Mouse (Mus musculus) urinary bladder, postnatal 25 days (tissue): ENCODE measurements around the gene Ankdd1b.
A peak's percentile ranks its signal among the peaks of the same experiment; 100 is the strongest.

Experiments
- DNase-seq: peaks from one replicate; pipeline ENCODE4 v3.0.0; 2022; ENCODE audit warnings: low spot score

Ankdd1b gene

GRCm38 (mm10) chr13:96454288-96454687 lies 16.7 kb downstream of the Ankdd1b start:
- DNase-seq = peak; percentile 30

GRCm38 (mm10) chr13:96452621-96453020 lies 18.4 kb downstream of the Ankdd1b start:
- no peak for DNase-seq

DNA sequence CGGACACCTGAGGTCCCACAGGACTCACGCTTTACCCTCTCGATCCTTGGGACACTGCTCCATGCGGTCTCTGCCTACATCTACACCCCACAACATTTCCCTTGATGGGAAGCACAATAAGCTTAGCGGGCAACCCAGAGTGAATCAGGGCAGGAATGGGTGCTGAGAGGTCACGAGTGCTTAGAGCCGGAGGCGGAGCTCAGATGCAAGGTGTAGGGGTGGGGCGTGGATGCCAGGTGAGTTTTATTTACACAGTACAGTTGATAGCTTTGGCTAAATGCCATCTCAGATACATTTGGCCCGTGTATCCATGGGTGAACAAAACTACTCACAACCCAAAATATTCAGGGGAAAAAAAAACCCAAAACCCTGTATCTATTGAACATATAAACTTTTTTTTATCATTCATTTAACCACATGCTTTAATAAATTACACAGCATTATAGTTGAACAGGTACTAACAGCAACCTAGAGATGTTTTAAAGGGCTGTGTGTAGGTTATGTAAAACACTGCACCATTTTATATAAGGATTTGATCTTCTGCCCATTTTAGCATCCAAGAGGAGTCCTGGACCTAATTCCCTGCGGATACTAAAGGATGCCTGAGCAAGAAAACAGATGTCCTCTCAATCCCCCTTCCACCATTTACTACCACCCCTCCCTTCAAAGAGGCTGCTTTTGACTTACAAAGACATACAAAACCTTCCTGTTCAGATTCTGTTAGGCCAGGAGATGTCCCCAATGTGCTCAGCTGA lies 19.4 kb downstream of the Ankdd1b start:
- no peak for DNase-seq

GRCm38 (mm10) chr13:96450869-96451268 lies 20.1 kb downstream of the Ankdd1b start:
- DNase-seq = no peak

- no peak for DNase-seq
Measured at GRCm38 (mm10) chr13:96450205-96450856, 20.7 kb downstream of the Ankdd1b start.

- no peak for DNase-seq
Measured at GRCm38 (mm10) chr13:96440436-96440835, 30.6 kb downstream of the Ankdd1b start.

GRCm38 (mm10) chr13:96436921-96437320 lies 34.1 kb downstream of the Ankdd1b start:
- no peak for DNase-seq

- DNase-seq = no peak
Measured at GRCm38 (mm10) chr13:96435793-96436192, 35.2 kb downstream of the Ankdd1b start.

DNA sequence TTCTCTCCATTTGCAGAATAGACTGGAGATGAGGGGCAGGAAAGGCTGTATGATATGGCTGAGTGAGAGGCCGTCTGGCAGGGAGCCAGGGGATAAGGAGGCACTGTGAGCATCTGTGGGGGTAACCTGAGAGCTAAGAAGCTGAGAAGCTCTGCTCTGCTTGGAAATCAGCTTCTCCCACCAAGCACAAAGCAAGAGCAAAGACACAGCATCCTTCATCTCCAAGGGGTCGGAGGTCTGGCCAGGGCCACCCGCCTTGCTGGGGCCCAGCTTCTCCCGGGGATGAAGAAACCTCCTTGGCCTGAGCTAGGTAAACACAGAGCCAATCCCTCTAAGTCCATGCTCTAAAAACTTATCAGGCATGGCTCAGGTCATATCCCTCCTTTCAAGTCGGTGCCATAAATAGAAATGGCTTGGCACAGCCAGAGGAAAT lies 36.1 kb downstream of the Ankdd1b start:
- DNase-seq = no peak

DNA sequence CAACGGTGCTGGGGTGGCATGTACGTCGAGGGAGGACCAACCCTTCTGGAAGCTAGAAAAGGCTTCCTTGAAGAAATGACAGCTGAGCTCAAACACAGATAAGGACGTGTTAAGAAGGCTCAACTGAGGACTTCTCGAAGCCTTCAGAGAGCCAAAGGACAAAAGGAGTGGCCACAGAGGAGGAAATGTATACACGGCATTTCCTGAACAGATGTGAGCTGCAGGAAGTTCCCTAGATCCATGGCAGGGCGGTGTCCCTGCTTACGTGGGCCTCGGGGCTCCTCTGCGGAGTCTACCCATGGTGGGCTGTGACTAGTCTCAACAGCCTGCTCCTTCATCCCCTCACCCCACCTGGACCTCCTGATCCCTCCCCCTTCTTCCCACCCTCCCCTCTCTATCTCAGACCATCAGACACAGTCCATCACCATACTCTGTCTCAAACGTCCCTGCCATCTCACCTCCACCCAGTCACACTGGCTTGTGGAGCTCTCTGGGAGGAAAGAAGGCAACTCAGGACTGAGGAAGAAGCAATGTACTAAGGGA lies 37.3 kb downstream of the Ankdd1b start:
- DNase-seq = no peak

DNA sequence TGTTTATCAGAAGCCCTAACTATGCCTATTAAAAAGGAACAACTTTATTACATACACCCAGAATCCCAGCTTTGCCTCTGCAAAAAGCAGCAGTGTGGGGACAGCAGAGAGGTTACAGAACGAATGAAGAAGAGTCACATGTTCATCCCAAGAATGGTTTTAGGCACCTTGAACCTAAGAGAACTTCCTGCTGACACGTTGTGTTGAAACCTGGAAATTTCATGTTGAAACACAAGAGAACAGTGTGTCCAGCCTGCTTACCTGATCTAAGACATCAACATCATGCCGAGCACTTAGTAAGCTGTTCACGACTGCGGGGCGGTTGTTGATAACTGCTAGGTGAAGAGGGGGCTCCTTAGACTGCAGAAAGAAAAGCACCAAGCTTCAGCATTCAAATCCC lies 38.0 kb downstream of the Ankdd1b start:
- no peak for DNase-seq

DNA sequence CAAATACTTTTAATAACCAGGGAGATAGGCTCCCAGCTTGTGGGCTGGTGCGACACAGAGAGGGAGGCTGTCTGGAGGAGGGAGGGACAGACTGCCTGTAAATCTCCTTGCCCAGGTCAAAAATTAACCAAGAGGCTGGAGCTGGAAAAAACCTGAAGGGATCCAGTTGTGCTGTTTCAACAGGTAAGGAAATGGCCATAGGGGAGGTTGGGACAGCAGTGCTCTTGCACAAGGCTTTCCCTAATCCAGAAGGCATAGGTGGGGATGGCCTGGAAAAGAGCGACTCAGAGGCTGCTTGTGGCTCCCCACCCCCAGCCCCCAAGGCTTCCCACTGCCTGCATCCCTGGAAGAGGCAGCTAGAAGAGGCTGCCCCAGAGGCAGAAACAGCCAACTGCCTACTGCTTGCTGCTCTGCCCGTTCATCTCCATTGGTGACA lies 38.6 kb downstream of the Ankdd1b start:
- no peak for DNase-seq

DNA sequence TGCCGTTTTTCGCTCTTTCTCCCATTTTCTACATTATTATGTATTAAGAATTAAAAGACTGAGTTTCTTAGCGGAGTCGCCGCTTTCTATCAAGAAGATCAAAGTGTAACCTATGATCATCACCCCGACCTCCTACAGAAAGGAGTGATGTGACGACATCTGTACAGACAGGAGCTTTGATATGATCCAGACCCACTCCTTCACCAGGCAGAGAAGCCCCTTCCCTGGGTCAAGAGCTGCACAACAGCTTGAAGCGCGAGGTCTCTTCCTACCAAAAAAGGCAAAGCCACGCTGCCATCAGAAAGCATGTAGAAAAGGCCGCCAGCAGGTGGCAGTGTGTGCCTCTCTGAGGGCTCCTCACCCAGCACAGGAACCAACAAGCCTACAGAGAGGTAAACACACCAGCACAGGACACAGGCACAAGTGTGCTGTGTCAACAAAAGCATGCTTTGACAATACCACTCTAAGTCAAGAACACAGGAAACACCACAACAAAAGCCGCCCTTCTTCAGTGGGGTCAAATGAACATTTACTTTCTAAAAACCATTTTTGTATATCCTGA lies 39.3 kb downstream of the Ankdd1b start:
- peak; percentile 91 for DNase-seq

DNA sequence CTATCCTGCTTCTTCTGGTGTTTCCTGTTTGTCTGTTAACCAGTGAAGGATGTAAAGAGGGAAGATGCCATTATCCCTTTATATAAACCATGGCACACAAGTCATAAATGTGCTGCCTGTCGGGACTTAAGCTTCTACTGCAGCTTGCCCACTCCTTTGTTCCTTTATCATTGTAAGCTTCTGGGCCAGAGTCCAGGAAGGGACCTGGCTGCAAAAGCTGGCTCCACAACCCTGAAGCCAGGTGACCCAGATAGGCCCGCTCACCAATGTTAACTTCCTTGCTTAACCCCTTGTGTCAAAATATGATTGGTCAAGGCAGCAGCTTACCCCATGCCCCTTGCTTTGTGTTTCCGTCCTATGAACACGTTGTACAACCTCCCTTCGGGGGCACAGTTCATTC lies 42.5 kb downstream of the Ankdd1b start:
- no peak for DNase-seq

- no peak for DNase-seq
Measured at GRCm38 (mm10) chr13:96426044-96426443, 45.0 kb downstream of the Ankdd1b start.

- DNase-seq = no peak
Measured at GRCm38 (mm10) chr13:96424496-96425274, 46.3 kb downstream of the Ankdd1b start.

- no peak for DNase-seq
Measured at GRCm38 (mm10) chr13:96421230-96421629, 49.8 kb downstream of the Ankdd1b start.

DNA sequence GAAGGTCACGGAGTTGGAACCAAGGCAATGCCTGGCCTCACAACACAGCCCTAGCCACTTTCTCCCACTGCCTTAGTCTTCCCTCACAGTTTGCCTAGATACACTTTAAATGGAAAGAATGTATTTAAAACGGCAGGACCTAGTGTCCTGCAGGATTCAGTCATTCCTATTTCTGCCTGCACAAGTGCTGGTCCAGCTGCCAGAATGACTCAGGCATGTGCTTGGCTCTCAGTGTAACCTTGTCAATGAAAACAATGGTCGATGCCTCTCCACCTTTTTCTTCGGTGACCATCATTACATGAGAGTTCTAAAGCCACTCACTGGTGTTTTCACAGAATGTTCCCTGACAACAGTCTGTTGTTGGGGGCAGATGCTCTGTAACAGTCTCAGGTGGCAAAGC lies 52.5 kb downstream of the Ankdd1b start:
- DNase-seq = no peak

GRCm38 (mm10) chr13:96417261-96417813 lies 53.7 kb downstream of the Ankdd1b start:
- DNase-seq = no peak

DNA sequence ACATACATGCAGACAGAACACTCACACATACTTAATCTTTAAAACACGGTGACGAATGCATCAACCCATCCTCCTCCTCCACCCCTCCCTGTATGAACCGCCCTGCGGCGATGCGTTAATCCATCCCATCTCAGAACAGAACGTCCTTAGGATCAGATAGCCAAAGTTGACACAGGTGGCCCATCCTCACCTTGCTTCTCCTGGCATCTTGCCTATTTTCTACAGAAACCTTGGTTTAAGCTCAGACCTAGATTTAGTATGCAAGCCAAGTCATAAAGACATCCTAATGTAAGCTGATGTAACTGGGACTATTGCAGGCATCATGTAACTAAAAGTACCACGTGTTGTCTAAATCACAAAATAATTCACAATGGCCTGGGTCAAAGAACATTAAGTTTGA lies 54.6 kb downstream of the Ankdd1b start:
- DNase-seq = no peak

DNA sequence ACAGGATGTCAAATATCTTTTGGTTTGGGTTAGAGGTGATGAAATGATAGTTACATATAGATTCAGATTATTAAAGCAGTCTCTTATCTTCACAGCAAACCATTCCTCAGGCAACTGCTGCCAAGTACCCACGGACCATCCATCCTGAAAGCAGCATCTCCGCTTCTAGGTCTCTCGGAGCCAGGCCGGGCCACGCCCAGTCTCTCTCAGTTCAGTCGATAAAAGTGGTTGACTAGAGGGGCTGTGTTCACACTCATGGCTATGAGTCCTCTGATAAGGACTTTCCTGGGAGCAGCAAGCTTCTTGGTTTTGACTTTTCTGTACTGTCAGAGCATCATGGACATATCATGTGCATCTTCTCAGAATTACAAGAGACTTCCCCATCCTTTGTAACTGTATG lies 56.6 kb downstream of the Ankdd1b start:
- DNase-seq = no peak

DNA sequence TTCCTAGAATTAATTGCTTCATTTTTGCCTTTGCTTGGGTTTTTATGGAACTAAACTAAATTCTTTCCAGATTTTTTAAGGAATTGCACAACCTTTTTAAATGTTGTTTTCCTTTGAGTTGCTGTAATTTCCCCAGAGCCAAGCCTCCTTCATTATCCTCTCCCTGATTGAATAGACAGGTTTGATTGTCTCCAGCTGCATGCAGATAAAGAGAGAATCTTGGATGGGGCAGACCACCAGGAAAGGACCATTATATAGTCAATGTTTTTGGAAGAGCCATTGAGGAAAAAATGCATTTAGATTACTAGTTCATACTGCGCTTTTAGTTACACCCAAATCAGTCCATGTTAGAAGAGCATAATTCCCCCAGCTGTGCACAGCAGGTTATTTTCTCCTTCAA lies 62.2 kb downstream of the Ankdd1b start:
- DNase-seq = no peak
